Mouse (Mus musculus) liver, embryonic 11.5 days (tissue): ENCODE results near the gene Cntnap1. TPM values are rescaled to one million over a fixed set of nuclear protein-coding genes. Genes with fewer than 3 reads are reported as not detected.

Experiments
- ATAC-seq: fragments of 200-750 bp; cut with Nextera tagmentation; replicated peaks from 2 replicates; pipeline ENCODE4 v1.8.0; 2017; ENCODE audit warnings: moderate number of reproducible peaks, mild to moderate bottlenecking, moderate TSS enrichment, moderate library complexity; ENCODE audit not compliant: low FRiP score
- DNase-seq: peaks from one replicate; pipeline ENCODE4 v3.0.0-alpha.2; 2017; ENCODE audit warnings: low spot score
- H3K27ac ChIP-seq: fragments of 300-500 bp; sonication (generic); 2 replicates; pipeline ENCODE4 v1.5.1; 2014; ENCODE audit warnings: mild to moderate bottlenecking, low read depth, low read length, control low read depth
- H3K27me3 ChIP-seq: fragments of 300-500 bp; sonication (generic); replicated peaks from 2 replicates; pipeline ENCODE4 v1.6.1; 2014; ENCODE audit warnings: low read length, mixed read lengths; ENCODE audit not compliant: control insufficient read depth, insufficient read depth
- H3K36me3 ChIP-seq: fragments of 300-500 bp; sonication (generic); 2 replicates; pipeline ENCODE4 v1.6.1; 2014; ENCODE audit warnings: mild to moderate bottlenecking, low read length, moderate library complexity, mixed read lengths; ENCODE audit not compliant: control insufficient read depth, insufficient read depth
- H3K4me1 ChIP-seq: fragments of 300-500 bp; sonication (generic); replicated peaks from 2 replicates; pipeline ENCODE4 v1.6.1; 2014; ENCODE audit warnings: low read length, mixed read lengths; ENCODE audit not compliant: control insufficient read depth, insufficient read depth
- H3K4me2 ChIP-seq: fragments of 300-500 bp; sonication (generic); 2 replicates; pipeline ENCODE4 v1.6.1; 2014; ENCODE audit warnings: mild to moderate bottlenecking, control low read depth, moderate library complexity
- H3K4me3 ChIP-seq: fragments of 300-500 bp; sonication (generic); 2 replicates; pipeline ENCODE4 v1.5.1; 2014; ENCODE audit warnings: low read depth, low read length, control low read depth
- H3K9ac ChIP-seq: fragments of 300-500 bp; sonication (generic); 2 replicates; pipeline ENCODE4 v1.6.1; 2014; ENCODE audit warnings: low read depth, low read length, control low read depth
- H3K9me3 ChIP-seq: fragments of 300-500 bp; sonication (generic); 2 replicates; pipeline ENCODE4 v1.6.1; 2016; ENCODE audit warnings: low read length, inconsistent platforms, mixed read lengths; ENCODE audit not compliant: control insufficient read depth
- WGBS: fragments of 180-500 bp; shearing (Covaris S2); extraction: QIAGEN DNeasy Blood & Tissue Kit; methylation state at CpG from one replicate; pipeline ENCODE4 v1.1.7; 2014; 5-methylcytosine and 5-hydroxymethylcytosine counted together
- polyA plus RNA-seq: library from polyadenylated mRNA; unstranded; fragments of >200 nt; fragmentation: Nextera tagmentation; extraction: Ambion mirVana; gene quantifications from 2 replicates; pipeline ENCODE4 v1.2.1, GENCODE M21; 2014

Cntnap1 gene
- polyA plus RNA-seq, 1 experiment from 2014 or later = 0.40 TPM

DNA sequence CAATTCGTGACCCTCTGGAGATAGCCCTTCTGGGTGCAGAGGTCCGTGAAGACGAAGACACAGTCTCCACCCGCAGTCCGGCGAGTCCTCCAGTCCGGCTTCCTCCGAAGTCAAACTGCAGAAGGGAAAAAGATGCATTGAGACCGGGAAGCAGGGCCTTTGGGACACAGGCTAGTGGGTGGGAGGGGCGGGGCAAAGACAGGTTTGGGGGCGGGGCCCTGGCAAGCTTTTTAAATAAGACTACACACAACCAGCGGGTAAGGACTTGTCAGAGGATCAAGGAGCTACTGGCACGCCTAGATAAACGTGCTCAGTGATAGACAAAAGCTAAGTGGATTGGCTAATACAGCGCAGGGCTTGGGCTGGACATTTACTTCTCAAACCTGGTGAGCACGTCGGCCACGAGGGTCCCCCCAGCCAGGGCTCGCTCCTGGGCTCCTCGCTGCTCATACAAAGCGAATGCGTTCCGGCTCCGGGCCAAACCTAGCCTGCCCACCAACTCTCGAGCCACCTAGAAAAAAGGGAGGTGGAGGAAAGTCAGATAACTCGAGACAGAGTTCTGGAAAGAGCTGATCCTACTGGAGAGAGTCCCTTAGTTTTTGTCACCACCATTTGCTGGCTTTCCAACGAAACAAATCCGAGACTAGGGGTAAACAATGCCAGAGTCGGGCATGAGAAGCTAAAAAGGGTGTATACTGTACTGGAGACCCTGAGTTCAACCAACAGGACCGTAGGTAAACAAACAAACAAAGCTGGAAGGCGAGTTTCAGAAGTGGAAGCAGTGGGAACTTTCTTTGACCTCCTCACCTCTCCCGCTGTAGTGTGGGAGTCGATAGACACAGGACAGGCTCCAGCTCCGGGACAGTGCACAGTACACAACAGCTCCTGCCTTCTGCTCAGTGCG lies 5.4 kb upstream of the Cntnap1 start:
- Histone ChIP-seq H3K27me3 (peaks cover 90% of the 10 kb centered on the region), H3K9ac (no peak overlapping the region), H3K4me2 (peak overlapping the region; percentile 52), H3K4me1 (peaks cover 33% of the 10 kb centered on the region), H3K9me3 (no peaks in the 10 kb centered on the region), H3K27ac (no peak overlapping the region), H3K36me3 (peaks cover 7% of the 10 kb centered on the region), H3K4me3 (peak overlapping the region; percentile 32; the same call in 1 of the 2 replicates)
- DNase-seq = no peak
- 16% methylated on average over 35 of the region's 35 CpGs for WGBS
- ATAC-seq = 0 out of 2 replicates have a peak, but pooled peaks have one; percentile 35

- ATAC-seq = no peak
- no peaks in the 10 kb centered on the region for H3K9me3 ChIP-seq
- no peak overlapping the region for H3K9ac ChIP-seq
- H3K27ac ChIP-seq = no peak overlapping the region
- no peak overlapping the region for H3K4me2 ChIP-seq
- 62% methylated on average over 14 of the region's 14 CpGs for WGBS
- H3K4me3 ChIP-seq = no peak overlapping the region
- peaks cover 38% of the 10 kb centered on the region for H3K4me1 ChIP-seq
- no peak for DNase-seq
- H3K36me3 ChIP-seq = peaks cover 7% of the 10 kb centered on the region
- peaks cover 100% of the 10 kb centered on the region for H3K27me3 ChIP-seq
Observed at GRCm38 (mm10) chr11:101166357-101166756, 4.0 kb upstream of the Cntnap1 start.

DNA sequence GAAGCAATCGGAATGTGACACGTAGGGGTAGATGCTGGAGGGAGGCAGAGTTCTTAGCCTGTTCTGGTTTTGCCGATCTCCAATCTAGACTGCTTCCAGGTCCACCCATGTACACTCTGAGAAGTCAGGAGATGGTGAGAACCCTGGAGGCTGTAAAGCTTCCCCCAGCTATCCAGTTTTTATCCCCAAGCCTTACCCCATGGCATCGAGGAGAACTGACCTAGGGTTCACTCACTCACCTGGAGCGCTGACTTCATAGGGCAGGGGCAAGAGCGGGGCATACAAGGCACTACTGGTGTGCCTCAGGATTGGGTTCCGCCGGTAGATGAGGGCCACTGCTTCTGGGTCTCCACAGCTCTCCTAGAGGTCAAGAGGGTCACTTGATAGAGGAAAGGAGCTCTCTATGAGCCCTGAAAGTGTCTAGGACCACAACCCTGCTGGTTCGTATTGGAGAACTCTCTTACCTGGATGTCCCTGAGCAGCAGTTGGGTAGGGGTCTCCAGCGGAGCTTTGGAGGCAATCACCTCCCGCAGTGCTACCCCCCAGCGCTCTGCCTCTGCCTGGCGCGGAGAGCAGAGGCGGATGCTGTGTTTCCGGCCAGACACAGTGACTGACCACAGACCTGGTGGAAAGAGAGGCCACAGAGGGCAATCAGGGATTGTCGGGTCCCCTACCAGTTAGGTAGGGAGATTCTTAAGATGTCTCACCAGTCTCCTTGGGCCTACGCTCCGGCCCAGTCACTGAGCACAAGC lies 2.9 kb upstream of the Cntnap1 start:
- no peak overlapping the region for H3K27ac ChIP-seq
- DNase-seq = no peak
- ATAC-seq = no peak
- no peak overlapping the region for H3K9ac ChIP-seq
- WGBS = 47% methylated on average over 19 of the region's 19 CpGs
- peaks cover 46% of the 10 kb centered on the region for H3K4me1 ChIP-seq
- no peaks in the 10 kb centered on the region for H3K9me3 ChIP-seq
- no peak overlapping the region for H3K4me3 ChIP-seq
- peaks cover 7% of the 10 kb centered on the region for H3K36me3 ChIP-seq
- no peak overlapping the region for H3K4me2 ChIP-seq
- H3K27me3 ChIP-seq = peaks cover 100% of the 10 kb centered on the region

DNA sequence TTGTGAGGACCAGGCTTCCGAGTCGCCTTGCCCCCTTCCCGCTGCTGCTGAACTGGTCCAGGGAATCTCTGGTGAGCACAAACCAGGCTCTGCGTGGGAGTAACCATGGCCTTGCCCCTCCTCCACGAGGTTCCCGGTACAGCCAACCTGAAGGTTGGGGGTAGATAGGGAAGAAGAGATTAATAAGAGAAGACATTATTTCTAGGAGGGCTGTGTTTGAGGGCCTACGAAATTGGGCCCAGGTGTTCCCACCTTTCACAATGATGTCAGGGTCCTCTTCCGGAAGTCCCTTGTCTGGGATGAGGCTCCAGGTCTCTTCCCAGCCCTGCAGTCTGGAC lies 2.4 kb upstream of the Cntnap1 start:
- no peak overlapping the region for H3K4me2 ChIP-seq
- H3K27me3 ChIP-seq = peaks cover 99% of the 10 kb centered on the region
- H3K4me3 ChIP-seq = no peak overlapping the region
- peaks cover 7% of the 10 kb centered on the region for H3K36me3 ChIP-seq
- whole genome bisulfite sequencing = 33% methylated on average over 8 of the region's 8 CpGs
- no peak for ATAC-seq
- H3K27ac ChIP-seq = no peak overlapping the region
- no peak overlapping the region for H3K9ac ChIP-seq
- H3K9me3 ChIP-seq = no peaks in the 10 kb centered on the region
- peaks cover 49% of the 10 kb centered on the region for H3K4me1 ChIP-seq
- no peak for DNase-seq

GRCm38 (mm10) chr11:101168301-101168980 lies 1.9 kb upstream of the Cntnap1 start:
- H3K9me3 ChIP-seq = no peaks in the 10 kb centered on the region
- 41% methylated on average over 18 of the region's 18 CpGs for WGBS
- peaks cover 99% of the 10 kb centered on the region for H3K27me3 ChIP-seq
- H3K36me3 ChIP-seq = peaks cover 7% of the 10 kb centered on the region
- H3K4me2 ChIP-seq = 0 out of 2 replicates have a peak overlapping the region, but pooled peaks have one; percentile 88
- H3K4me1 ChIP-seq = peaks cover 53% of the 10 kb centered on the region
- H3K27ac ChIP-seq = no peak overlapping the region
- no peak overlapping the region for H3K4me3 ChIP-seq
- no peak for DNase-seq
- ATAC-seq = no peak
- no peak overlapping the region for H3K9ac ChIP-seq

DNA sequence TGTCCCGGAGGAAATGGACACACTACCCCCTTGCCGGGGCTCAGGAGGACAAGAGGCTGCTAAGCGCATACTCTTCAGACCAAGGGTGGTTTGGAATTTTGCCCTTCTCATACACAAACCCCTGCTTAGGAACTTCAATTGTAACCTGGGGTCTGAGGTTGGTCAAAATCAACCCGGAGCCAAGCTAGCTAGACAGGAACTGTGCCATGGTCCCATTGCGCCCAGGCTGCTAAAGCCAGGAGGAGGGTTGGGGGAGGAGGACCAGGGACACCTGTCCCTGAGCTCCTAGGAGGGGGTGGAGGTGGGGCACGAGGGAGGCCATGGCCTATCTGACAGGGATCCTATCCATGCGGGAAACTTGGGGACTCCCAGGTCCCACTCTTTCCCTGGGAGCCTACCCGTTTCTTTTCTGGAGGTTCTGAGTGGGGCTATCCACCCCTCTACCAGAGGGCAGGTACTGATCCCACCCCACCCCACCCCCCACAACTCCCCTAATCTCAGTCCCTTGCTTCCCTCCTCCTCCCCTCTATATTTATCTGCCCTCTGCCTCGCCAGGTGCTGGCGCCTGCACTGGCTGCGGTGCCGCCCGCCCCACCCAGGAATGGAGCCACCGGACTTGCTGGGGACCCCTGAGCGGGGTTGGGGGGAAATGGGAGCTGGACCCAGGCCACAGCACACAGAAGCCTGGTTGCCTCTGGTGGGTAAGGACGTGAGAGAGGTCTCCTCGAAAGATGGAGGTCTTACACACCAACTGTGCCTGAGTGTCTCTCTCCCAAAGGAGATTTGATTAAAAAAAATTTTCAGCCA lies 819 bp upstream of the Cntnap1 start:
- DNase-seq (no peak), ATAC-seq (no peak)
- Histone ChIP-seq H3K4me3 (peak overlapping the region; percentile 61), H3K9me3 (no peaks in the 10 kb centered on the region), H3K27ac (no peak overlapping the region), H3K9ac (no peak overlapping the region), H3K36me3 (peaks cover 7% of the 10 kb centered on the region), H3K4me1 (peaks cover 58% of the 10 kb centered on the region), H3K27me3 (peaks cover 99% of the 10 kb centered on the region), H3K4me2 (peak overlapping the region; percentile 88)
- 14% methylated on average over 16 of the region's 17 CpGs for WGBS

- H3K27me3 ChIP-seq = peaks cover 99% of the 10 kb centered on the region
- WGBS = under 1% methylated on average over 49 of the region's 50 CpGs
Observed at GRCm38 (mm10) chr11:101170811-101171610, 688 bp downstream of the Cntnap1 start, which contains the start of gene Plekhh3. Gene Plekhh3 (minus strand): TSS chr11:101171351.

More at GRCm38 (mm10) chr11:101170811-101171610, 688 bp downstream of the Cntnap1 start, which contains the start of gene Plekhh3:
- H3K4me2 ChIP-seq = peak within 1 kb of the TSS; percentile 88
- H3K4me1 ChIP-seq = peaks cover 50% of the 10 kb centered on the region
- peak within 1 kb of the TSS; percentile 61 for H3K4me3 ChIP-seq
- peak within 1 kb of the TSS; percentile 68 for H3K27ac ChIP-seq
- peaks cover 7% of the 10 kb centered on the region for H3K36me3 ChIP-seq
- ATAC-seq (peak; percentile 89), DNase-seq (peak; percentile 86)
- H3K9ac ChIP-seq = peak within 1 kb of the TSS; percentile 47
- no peaks in the 10 kb centered on the region for H3K9me3 ChIP-seq
